Mouse (Mus musculus) megakaryocyte-erythroid progenitor cell, adult 5-6 weeks (primary cell): ENCODE measurements around the gene Sgk1. TPM values are rescaled to one million over a fixed set of nuclear protein-coding genes. Genes with fewer than 3 reads are reported as not detected.

ENCODE experiments used
- ATAC-seq: replicated peaks from 2 replicates; pipeline ENCODE4 v1.8.0; 2016; ENCODE audit warnings: mild to moderate bottlenecking, inconsistent platforms; ENCODE audit not compliant: severe bottlenecking, poor library complexity, low FRiP score, low TSS enrichment
- total RNA-seq, 2 experiments: library from RNA; stranded (forward) in 1 of 2; stranded (reverse) in 1 of 2; fragments of 200-1000, 215-1000 nt in 1 of 2; fragments of >200 nt in 1 of 2; fragmentation: Nextera tagmentation in 1 of 2; gene quantifications; 2 replicates each; pipeline ENCODE4 v1.2.3; 2014 to 2017

The Sgk1 gene
- total RNA-seq, 2 experiments from 2014 or later: 8.1 to 9.7 TPM

DNA sequence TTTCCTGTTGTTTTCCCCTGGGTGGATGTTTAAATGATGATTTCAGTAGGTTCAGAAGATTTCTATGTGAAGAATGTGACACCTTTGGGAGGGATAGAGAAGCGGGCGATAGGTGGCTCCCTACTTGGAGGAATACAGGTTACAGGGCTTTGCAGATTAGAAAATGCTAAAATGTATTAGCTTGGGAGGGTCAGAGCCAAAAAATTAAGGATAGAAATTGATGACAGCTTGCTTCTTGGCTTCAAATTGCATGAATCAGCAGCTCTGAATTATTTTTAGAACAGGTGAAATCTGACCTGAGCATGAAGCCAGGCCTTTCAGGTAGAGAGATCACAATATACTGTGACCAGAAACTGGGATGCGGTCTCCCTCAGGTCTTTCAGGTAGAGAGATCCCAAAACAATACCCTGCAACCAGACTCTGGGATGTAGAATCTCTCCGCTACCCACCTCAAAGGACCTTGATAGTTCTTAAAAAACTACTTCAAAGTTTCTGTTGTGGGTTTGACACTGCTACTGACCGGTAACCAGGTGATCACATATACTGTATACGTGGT, 61.2 kb downstream of the Sgk1 start:
- ATAC-seq: no peak

- ATAC-seq: no peak
These were observed 63.2 kb downstream of the Sgk1 start for GRCm38 (mm10) chr10:21945195-21945594.

DNA sequence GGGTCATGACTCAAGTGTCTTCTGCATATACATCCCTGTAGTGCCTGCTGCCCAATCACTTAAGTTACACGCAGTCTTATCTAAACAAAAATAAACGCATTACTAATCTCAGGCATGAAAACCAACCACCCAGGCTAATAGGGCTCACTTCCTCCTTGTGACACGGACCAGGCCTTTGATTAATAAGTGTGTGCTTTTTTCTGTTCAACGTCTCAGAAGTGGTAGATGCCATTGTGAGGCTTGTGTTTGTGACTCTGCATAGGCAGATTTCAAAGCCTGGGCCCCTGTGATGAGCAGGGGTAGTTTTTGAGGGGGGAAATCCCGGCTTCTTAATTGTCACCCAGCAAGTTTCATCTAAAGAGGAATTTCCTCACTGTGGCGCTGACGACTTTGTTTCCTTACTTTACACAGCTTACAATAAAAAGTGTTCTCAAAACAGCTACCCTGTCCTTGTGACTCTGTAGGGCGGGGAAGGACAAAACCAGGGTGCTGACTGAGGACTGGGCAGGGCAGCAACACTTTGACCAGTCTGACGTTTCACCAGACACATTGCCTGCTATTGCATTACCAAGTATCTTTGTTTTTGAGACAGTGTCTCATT, 64.9 kb downstream of the Sgk1 start:
- no peak for ATAC-seq

DNA sequence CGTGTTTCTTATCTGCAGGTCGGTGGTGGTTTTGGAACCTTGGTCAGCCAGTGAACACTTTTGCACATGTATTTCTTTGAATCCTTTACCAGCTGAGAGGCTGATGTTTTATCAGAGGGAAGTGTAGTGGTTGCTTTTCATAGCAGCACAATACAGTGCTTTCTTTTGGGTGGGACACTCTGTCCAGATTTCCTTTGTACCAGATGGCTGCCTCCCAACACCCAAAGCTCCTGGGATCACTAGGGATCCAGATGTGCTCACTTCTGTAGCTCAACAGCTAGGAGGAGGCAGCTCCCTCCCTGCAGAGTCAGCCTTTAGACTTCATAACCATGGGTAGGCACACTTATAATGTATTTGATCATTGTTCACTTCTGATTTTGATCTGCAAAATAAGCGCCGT, 70.5 kb downstream of the Sgk1 start:
- no peak for ATAC-seq

GRCm38 (mm10) chr10:21961111-21961510, 79.1 kb downstream of the Sgk1 start:
- no peak for ATAC-seq

GRCm38 (mm10) chr10:21963005-21963404, 81.0 kb downstream of the Sgk1 start:
- no peak for ATAC-seq

GRCm38 (mm10) chr10:21973676-21974075, 91.7 kb downstream of the Sgk1 start:
- ATAC-seq: no peak

DNA sequence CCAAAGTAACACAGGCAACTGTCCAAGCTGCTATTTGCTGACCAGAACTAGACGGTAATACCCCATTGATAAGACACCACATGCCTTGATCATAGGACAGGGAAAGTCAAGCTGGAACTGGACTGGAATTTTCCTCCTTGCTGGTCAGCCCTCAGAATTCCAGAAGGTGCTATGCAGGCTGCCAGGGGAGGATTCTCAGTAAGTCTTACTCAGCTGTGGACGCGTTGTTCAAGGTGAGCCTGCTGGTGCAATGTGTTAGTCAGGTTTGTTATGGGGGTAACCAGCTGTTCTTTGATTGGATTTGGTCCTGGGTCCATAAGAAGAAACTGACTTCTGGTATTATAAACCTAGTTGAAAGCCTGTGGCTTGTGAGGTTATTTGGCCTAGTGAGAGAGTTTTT, 92.8 kb downstream of the Sgk1 start:
- ATAC-seq: no peak

GRCm38 (mm10) chr10:21975384-21975783, 93.4 kb downstream of the Sgk1 start:
- ATAC-seq: no peak

DNA sequence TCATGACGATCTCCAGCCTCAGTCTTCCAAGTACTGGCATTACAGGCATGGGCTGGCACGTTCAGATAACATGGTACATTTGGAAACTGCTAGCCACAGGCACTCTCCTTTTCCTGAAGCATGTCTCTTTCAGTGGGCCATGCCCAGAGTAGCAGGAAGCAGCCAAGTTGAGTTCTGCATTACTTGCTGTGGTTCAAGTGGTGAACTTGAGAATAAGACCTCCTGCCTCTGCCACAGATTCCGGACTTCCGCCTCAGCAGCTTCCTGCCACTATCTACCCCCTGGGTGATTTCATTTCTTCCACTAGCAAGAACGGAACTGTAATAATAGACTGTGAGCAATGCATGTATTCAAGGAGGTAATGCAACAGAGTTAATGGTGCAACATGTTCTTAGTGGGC, 94.3 kb downstream of the Sgk1 start:
- ATAC-seq: no peak

- ATAC-seq: no peak
These were observed 96.4 kb downstream of the Sgk1 start for GRCm38 (mm10) chr10:21978421-21978820.

GRCm38 (mm10) chr10:21979286-21979965, 97.4 kb downstream of the Sgk1 start:
- ATAC-seq: no peak

GRCm38 (mm10) chr10:21980780-21981435, 98.9 kb downstream of the Sgk1 start:
- ATAC-seq: no peak

- ATAC-seq: no peak
These were observed 100.3 kb downstream of the Sgk1 start for GRCm38 (mm10) chr10:21982303-21982702.

DNA sequence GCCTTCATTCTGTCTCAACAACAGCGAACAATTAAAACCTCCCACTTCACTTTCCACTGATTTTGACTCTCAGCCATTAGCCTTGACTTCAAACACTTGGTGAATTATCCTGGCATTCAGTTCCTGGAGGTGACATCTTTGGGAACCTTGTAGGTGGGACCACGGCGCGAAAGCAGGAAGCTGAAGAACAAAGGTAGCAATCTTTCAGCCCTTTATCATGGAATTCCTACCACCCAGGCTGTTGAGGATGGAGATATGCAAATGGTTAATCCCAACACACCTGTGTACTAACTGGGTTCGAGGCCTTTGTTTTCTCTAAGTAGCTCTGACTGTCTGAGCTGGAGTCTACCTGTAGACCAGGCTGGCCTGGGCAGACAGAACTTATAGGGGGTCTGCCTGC, 106.5 kb downstream of the Sgk1 start:
- no peak for ATAC-seq

DNA sequence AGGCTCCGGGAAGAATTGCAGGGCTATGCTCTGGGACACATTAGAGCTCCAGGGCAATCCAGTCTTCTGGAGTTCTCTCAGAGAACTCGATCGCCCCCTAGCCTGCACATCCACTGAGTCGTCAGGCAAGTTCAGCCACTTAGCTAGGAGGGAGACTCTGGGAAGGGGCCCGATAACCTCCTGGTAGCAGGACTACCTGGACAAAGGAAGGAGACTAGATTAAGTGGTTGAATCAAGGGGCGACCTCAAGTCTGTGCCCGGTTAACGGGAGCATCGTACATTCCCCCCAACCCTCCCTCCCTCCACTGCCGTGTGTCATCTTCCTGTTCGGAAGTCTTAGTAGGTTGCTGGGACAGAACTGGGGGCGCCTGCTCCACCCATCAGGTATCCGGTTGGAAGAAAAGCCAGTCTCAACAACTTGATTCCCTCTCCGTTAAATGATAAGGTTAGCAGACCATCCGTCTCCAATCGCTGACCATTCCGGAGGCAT, 109.4 kb downstream of the Sgk1 start:
- ATAC-seq: no peak

DNA sequence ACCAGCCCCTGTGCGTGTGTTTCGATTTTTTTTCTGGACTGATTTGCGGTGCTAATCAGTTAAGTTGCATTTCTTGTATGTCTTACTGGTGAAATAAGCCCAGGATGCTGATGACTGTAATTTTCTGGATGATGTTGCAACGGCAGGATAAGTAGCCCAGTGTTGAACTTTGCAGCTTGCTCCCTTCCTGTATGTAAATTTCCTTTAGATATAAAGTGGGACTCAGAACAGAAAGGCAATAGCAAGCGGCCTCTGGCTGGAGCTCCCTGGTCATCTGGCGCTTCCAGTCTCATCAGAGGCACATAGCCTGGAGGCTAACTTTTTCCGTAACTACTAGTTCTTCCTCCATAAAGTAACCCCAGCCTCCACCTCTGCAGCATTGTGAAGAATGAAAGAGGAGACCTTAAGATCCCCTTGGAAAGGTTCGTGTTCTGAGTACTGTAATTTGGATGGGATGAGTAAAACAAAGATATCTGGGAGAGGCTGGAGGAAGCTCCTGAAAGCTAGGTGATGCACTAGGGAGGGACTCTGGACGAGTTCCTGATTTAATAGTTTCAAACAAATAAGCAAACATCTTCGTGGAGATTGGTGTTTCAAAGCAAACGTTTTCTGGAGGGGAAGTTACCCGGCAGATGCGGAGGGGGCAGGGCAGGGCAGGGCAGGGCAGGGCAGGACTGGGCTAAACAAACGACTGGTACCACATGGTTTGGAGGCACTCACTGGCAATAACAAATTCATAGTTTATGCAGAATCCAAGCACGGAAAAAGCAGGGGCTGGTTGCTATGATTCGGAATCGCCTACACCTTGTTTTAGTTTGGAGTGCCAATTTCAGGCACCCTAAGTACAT, 110.2 kb downstream of the Sgk1 start:
- no peak for ATAC-seq

DNA sequence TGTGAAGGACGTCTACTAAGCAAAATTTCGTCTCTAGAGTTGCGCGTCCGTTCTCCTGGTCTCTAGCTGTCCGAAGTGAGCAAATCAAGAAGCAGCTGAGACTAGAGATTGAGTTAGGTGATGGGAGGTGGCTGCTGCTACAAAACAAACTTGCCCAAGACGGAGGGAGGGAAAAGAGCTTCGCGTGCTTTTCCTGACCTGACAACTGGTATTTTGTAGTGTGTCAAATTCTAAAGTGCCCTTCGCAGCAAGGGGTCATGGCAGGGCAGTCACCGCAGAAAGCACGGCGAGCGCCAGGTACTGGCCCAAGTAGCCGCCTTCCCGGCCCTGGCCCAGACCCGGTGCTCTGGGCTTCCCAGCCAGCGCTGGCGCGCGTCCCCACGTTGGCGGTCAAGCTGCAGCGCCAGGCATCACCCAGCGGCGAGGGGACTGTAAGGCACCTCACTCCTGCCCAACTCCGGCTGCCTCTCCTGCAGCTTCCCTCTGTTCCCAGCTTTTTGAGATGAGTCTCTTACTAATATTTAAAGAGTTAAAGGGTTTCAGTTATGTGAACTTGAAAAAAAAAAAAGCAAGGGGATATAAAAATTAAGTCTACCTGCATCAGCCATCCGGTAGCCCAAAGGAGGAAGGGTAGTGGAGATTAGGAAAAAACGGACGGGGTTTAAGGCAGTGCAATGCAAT, 111.0 kb downstream of the Sgk1 start:
- peak; percentile 67 for ATAC-seq
